Mouse (Mus musculus): ENCODE results near the gene Gm525. TPM values are rescaled to one million over a fixed set of nuclear protein-coding genes. Genes with fewer than 3 reads are reported as not detected.
A peak's percentile ranks its signal among the peaks of the same experiment; 100 is the strongest.
"Not testable (repeated sequence)": the region's sequence is repeated elsewhere in the genome, so short reads cannot be mapped to it uniquely, and the experiment has no call there.

Gm525 gene
- polyA plus RNA-seq, 1 experiment from 2014 or later, result 0.45 TPM

DNA sequence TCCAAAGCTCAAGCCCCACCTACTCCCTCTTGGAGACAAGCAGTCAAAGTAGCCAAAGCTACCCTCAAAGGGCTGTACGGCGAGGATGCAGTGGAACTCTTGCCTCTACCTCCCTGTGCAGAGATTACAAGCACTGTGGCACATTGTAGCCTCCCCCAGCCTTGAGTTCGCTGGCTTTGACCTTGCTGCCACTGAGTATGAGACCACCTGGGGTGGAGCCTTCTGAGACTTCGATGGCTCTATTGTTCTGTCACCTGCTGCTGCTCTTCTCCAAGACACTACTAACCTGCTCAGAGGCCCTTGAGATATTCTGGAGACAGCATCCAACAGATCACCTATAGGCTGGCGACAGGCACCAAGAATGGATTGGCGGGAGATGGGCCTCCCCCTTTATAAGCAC is 43.1 kb upstream of the Gm525 start:
- no peaks in the 10 kb centered on the region for H3K4me1 ChIP-seq (replicated peaks; ENCODE audit: insufficient read depth, low read length)
- TF ChIP-seq CTCF (IDR thresholded peaks at IDR 0.05; ENCODE audit: low read depth), result no peak
- H3K9ac ChIP-seq (ENCODE audit: low read depth, low read length), result no peak overlapping the region
- DNase-seq (ENCODE audit: low spot score) (no peak), ATAC-seq (replicated peaks; ENCODE audit: low FRiP score, low read depth) (no peak)
- 81% methylated on average over 6 of the region's 6 CpGs for WGBS
- no peaks in the 10 kb centered on the region for H3K36me3 ChIP-seq (ENCODE audit: insufficient read depth, low read length)
- H3K9me3 ChIP-seq (replicated peaks; ENCODE audit: low read length), result no peaks in the 10 kb centered on the region
- no peak overlapping the region for H3K27ac ChIP-seq
- no peaks in the 10 kb centered on the region for H3K27me3 ChIP-seq (ENCODE audit: insufficient read depth, low read length)
- no peak overlapping the region for H3K4me2 ChIP-seq (ENCODE audit: low read length)
- H3K4me3 ChIP-seq (replicated peaks; ENCODE audit: low read depth, low read length), result no peak overlapping the region

DNA sequence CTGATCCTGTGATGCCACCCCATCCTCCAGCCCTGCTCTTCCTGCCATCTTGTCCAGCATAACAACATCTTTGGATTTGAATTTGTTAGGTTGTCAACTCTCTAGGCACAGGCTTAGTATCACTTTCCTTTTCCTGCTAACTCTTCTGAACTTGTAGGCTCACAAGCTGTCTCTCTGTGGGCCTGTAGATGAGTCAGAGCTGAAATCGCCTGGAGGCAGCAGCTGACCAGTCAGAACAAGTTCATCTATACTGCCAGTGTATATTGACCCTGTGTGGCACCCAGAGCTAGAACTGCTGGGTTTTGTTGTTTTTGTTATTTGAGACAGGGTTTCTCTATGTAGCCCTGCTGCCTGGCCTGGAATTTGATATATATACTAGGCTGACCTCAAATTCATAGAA is 42.5 kb upstream of the Gm525 start:
- no peak for DNase-seq (ENCODE audit: low spot score)

DNA sequence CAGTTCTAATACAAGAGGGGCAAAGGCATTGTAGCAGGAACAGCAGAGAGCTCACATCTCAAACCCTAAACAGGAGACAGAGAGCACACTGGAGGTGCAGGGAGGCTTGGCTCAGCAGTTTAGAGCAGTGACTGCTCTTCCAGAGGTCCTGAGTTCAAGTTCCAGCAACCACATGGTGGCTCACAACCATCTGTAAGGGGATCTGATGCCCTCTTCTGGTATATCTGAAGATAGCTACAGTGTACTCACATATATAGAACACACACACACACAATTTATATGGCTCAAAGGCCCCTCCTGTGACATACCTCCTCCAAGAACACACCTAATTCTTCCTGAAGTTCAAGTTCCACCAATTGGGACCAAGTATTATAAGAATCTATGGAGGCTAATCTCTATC is 39.0 kb upstream of the Gm525 start:
- H3K4me3 ChIP-seq (replicated peaks; ENCODE audit: low read depth, low read length), result no peak overlapping the region
- no peaks in the 10 kb centered on the region for H3K4me1 ChIP-seq (replicated peaks; ENCODE audit: insufficient read depth, low read length)
- no peak overlapping the region for H3K4me2 ChIP-seq (ENCODE audit: low read length)
- H3K9me3 ChIP-seq (replicated peaks; ENCODE audit: low read length), result no peaks in the 10 kb centered on the region
- no peak overlapping the region for H3K27ac ChIP-seq
- no peaks in the 10 kb centered on the region for H3K27me3 ChIP-seq (ENCODE audit: insufficient read depth, low read length)
- ATAC-seq (replicated peaks; ENCODE audit: low FRiP score, low read depth), result no peak
- H3K36me3 ChIP-seq (ENCODE audit: insufficient read depth, low read length), result no peaks in the 10 kb centered on the region
- DNase-seq (ENCODE audit: low spot score), result no peak
- H3K9ac ChIP-seq (ENCODE audit: low read depth, low read length), result no peak overlapping the region
- TF ChIP-seq CTCF (IDR thresholded peaks at IDR 0.05; ENCODE audit: low read depth), result peak; percentile 42

More for the DNA sequence above, 42.5 kb upstream of the Gm525 start:
- TF ChIP-seq CTCF (IDR thresholded peaks at IDR 0.05; ENCODE audit: low read depth), result no peak
- H3K4me3 ChIP-seq (replicated peaks; ENCODE audit: low read depth, low read length), result no peak overlapping the region
- H3K27me3 ChIP-seq (ENCODE audit: insufficient read depth, low read length), result no peaks in the 10 kb centered on the region
- ATAC-seq (replicated peaks; ENCODE audit: low FRiP score, low read depth), result no peak
- 31% methylated on average over 1 of the region's 1 CpGs for WGBS
- no peak overlapping the region for H3K27ac ChIP-seq
- H3K36me3 ChIP-seq (ENCODE audit: insufficient read depth, low read length), result no peaks in the 10 kb centered on the region
- H3K9me3 ChIP-seq (replicated peaks; ENCODE audit: low read length), result no peaks in the 10 kb centered on the region
- H3K4me1 ChIP-seq (replicated peaks; ENCODE audit: insufficient read depth, low read length), result no peaks in the 10 kb centered on the region
- H3K9ac ChIP-seq (ENCODE audit: low read depth, low read length), result no peak overlapping the region
- no peak overlapping the region for H3K4me2 ChIP-seq (ENCODE audit: low read length)

DNA sequence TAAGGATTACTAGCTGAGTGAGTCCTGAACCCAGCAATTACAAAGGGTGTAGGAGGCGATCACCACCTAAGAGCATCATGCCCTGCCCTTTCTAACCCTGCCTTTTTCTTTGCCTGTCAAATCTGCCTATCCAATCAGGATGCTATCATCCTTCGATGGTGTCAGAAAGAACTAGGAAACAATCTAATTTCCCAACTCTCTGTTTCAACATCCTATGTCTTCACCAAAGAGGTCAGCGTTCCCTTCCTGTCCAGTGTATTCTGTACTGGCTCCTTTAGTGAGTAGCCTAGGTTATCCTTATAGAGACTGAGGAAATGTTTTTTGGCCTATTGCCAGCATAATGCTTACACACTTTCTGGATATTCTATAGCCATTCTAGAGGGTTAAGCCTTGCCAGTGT is 38.1 kb upstream of the Gm525 start:
- WGBS, result 72% methylated on average over 3 of the region's 3 CpGs
- DNase-seq (ENCODE audit: low spot score) (no peak), ATAC-seq (replicated peaks; ENCODE audit: low FRiP score, low read depth) (no peak)

DNA sequence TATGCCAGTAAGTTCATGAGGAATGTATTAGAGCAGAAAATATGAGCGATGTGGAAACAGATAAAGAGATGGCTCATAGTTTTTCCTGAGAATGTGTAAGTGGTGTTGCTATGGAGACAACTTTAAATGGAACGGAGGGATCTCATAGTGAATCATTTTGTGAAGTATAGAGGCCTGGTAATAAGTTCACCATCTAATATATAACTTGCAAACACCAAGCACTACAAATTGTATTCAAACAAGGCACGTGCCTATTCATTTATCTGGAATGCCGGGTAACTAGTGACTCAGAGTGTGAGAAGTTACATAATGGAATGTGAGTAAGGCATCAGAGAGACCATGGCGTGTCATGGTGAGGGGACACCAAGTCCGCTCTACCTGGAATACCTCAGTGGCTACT is 35.1 kb upstream of the Gm525 start:
- Histone ChIP-seq H3K27ac (no peak overlapping the region), H3K9ac (ENCODE audit: low read depth, low read length) (no peak overlapping the region), H3K9me3 (replicated peaks; ENCODE audit: low read length) (no peaks in the 10 kb centered on the region), H3K4me2 (ENCODE audit: low read length) (no peak overlapping the region), H3K36me3 (ENCODE audit: insufficient read depth, low read length) (peaks cover 11% of the 10 kb centered on the region), H3K27me3 (ENCODE audit: insufficient read depth, low read length) (no peaks in the 10 kb centered on the region), H3K4me1 (replicated peaks; ENCODE audit: insufficient read depth, low read length) (no peaks in the 10 kb centered on the region), H3K4me3 (replicated peaks; ENCODE audit: low read depth, low read length) (no peak overlapping the region)
- no peak for DNase-seq (ENCODE audit: low spot score)
- TF ChIP-seq CTCF (IDR thresholded peaks at IDR 0.05; ENCODE audit: low read depth), result no peak
- WGBS, result 84% methylated on average over 6 of the region's 6 CpGs
- no peak for ATAC-seq (replicated peaks; ENCODE audit: low FRiP score, low read depth)

More for the DNA sequence above, 38.1 kb upstream of the Gm525 start:
- TF ChIP-seq CTCF (IDR thresholded peaks at IDR 0.05; ENCODE audit: low read depth), result no peak
- H3K36me3 ChIP-seq (ENCODE audit: insufficient read depth, low read length), result peaks cover 8% of the 10 kb centered on the region; the same call in 1 of the 2 replicates
- no peak overlapping the region for H3K4me2 ChIP-seq (ENCODE audit: low read length)
- no peak overlapping the region for H3K27ac ChIP-seq
- no peaks in the 10 kb centered on the region for H3K9me3 ChIP-seq (replicated peaks; ENCODE audit: low read length)
- no peaks in the 10 kb centered on the region for H3K4me1 ChIP-seq (replicated peaks; ENCODE audit: insufficient read depth, low read length)
- no peaks in the 10 kb centered on the region for H3K27me3 ChIP-seq (ENCODE audit: insufficient read depth, low read length)
- H3K9ac ChIP-seq (ENCODE audit: low read depth, low read length), result no peak overlapping the region
- no peak overlapping the region for H3K4me3 ChIP-seq (replicated peaks; ENCODE audit: low read depth, low read length)

DNA sequence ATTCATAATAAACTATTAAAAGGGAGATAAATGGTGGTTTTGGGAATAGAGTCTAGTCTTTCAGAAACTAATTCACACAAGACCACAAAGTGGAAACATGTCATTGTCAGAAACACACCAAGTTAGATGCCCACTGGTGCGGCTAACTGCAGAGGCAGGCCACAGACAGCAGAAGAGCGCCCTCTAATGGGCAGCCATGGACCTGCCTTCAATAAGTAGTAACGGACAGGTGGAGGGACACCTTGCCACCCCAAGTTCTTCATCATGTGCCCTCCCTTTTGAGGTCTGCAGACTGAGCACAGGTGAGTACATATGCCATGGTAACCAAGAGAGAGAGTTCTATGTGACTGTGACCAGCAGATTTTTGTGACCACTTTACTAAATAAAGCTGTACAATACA is 34.3 kb upstream of the Gm525 start:
- Histone ChIP-seq H3K36me3 (ENCODE audit: insufficient read depth, low read length) (peaks cover 12% of the 10 kb centered on the region), H3K4me2 (ENCODE audit: low read length) (no peak overlapping the region), H3K9ac (ENCODE audit: low read depth, low read length) (no peak overlapping the region), H3K4me1 (replicated peaks; ENCODE audit: insufficient read depth, low read length) (no peaks in the 10 kb centered on the region), H3K4me3 (replicated peaks; ENCODE audit: low read depth, low read length) (no peak overlapping the region), H3K27me3 (ENCODE audit: insufficient read depth, low read length) (no peaks in the 10 kb centered on the region), H3K9me3 (replicated peaks; ENCODE audit: low read length) (no peaks in the 10 kb centered on the region), H3K27ac (no peak overlapping the region)
- DNase-seq (ENCODE audit: low spot score) (peak; percentile 62), ATAC-seq (replicated peaks; ENCODE audit: low FRiP score, low read depth) (no peak; the same call in 1 of the 2 replicates)
- 39% methylated on average over 3 of the region's 3 CpGs for WGBS
- peak; percentile 88 for TF ChIP-seq CTCF (IDR thresholded peaks at IDR 0.05; ENCODE audit: low read depth)

DNA sequence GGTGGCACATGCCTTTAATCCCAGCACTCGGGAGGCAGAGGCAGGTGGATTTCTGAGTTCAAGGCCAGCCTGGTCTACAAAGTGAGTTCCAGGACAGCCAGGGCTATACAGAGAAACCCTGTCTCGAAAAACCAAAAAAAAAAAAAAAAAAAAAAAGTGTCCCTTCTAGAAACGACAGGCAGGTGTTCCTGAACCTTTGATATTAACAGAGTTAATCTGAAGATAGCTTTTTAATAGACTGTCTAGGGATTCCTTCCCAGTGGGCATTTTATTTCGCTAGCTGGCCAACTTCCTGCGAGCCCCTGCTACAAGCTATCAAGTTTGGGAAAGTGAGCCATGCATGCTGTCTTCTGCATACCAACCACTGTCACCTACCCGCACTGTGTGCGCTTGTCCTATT is 32.6 kb upstream of the Gm525 start:
- H3K36me3 ChIP-seq (ENCODE audit: insufficient read depth, low read length), result peaks cover 19% of the 10 kb centered on the region
- H3K9ac ChIP-seq (ENCODE audit: low read depth, low read length); ATAC-seq (replicated peaks; ENCODE audit: low FRiP score, low read depth); H3K9me3 ChIP-seq (replicated peaks; ENCODE audit: low read length); H3K27me3 ChIP-seq (ENCODE audit: insufficient read depth, low read length); H3K4me2 ChIP-seq (ENCODE audit: low read length); DNase-seq (ENCODE audit: low spot score); H3K27ac ChIP-seq; H3K4me1 ChIP-seq (replicated peaks; ENCODE audit: insufficient read depth, low read length); H3K4me3 ChIP-seq (replicated peaks; ENCODE audit: low read depth, low read length): not testable (repeated sequence)
- WGBS, result 87% methylated on average over 6 of the region's 7 CpGs
